Mouse (Mus musculus) urinary bladder, postnatal 14 days (tissue): ENCODE measurements around the gene Hsd11b2.
A peak's percentile ranks its signal among the peaks of the same experiment; 100 is the strongest.

Experiments used
- DNase-seq: peaks from one replicate; pipeline ENCODE4 v3.0.0; 2021; ENCODE audit warnings: low spot score

Gene Hsd11b2

DNA sequence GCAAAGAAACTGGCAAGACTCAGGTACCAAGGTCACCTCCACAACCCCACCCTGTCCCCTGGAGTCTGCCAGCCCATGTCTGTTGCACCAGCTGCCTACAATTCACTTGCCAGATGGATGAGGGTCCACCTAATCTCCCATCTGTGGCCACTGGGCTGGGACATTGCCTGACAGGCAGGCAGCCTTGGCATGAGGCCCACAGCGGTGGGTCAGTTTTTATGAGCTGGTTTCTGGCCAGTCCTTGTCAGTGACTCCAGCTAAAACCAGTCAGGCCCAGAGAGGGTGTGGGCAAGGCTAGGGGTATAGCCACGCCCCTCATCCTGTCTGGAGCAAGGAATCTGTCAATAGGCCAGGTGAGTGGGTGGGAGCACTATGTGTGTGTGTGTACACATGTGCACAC is 8.6 kb downstream of the Hsd11b2 start:
- DNase-seq = no peak

GRCm38 (mm10) chr8:105528206-105528605 is 9.7 kb downstream of the Hsd11b2 start:
- no peak for DNase-seq

DNA sequence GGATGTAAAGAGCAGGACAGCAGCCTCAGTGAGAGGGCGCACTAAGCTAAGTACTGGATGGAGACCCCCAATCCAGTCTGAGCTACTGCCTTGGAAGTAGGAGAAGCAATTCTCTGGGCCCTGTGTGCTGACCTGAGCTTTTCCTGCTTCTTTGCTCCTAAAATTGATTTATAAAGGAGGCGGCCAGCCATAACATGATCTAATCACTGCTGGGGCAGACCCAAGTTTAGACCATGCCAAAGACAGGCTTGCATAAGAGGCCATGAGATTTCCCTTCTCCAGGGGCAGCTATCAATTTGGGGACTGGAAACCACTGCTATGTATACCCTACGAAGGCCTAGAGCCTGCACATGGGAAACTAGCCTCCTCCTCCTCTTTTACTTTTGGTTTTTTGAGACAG is 10.7 kb downstream of the Hsd11b2 start:
- DNase-seq = peak; percentile 60

GRCm38 (mm10) chr8:105531774-105532173 is 13.2 kb downstream of the Hsd11b2 start:
- peak; percentile 81 for DNase-seq

DNA sequence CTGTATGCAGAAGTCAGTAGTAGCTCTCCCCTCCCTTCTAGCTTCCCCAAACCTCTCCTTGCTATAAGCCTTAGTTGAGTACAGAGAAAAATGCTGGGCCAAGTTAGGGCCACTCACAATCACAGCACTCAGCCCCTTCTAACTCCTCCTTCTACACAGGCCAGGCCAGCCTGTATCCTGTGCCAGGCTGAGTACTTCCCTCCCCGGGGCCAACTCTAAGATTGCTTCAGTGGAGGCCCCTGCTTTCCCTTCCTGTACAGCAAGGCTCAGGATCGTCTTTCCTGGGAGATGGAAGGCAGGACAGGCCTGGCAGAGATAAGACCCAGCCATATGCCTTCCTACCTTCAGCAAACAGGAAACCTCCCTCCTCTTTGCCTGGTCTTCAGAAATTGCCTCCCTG is 14.9 kb downstream of the Hsd11b2 start:
- no peak for DNase-seq

DNA sequence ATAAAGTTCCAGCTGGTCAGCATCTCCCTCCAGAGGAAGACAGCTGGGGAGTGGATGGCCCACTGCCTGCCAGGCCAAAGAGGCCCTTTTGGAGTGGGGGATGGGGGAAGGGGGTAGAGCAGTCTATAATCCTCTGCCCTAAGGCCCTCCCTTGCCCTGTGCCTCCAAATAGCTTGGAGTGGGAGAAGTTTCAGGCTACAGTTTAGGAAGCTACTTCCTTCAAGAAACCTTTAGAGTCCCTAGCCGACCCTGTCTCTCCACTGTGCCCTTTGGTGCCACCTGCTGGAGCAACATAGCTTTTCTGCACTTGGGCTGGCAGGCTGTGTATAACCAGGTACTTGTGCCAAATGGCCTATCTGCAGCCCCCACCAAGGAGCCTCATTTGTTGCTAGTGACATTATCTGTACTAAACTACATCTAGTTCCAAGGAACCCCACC is 15.4 kb downstream of the Hsd11b2 start:
- peak; percentile 82 for DNase-seq

GRCm38 (mm10) chr8:105536546-105536945 is 18.0 kb downstream of the Hsd11b2 start:
- peak; percentile 43 for DNase-seq

- DNase-seq = peak; percentile 54
Measured at GRCm38 (mm10) chr8:105537011-105537677, 18.6 kb downstream of the Hsd11b2 start.

DNA sequence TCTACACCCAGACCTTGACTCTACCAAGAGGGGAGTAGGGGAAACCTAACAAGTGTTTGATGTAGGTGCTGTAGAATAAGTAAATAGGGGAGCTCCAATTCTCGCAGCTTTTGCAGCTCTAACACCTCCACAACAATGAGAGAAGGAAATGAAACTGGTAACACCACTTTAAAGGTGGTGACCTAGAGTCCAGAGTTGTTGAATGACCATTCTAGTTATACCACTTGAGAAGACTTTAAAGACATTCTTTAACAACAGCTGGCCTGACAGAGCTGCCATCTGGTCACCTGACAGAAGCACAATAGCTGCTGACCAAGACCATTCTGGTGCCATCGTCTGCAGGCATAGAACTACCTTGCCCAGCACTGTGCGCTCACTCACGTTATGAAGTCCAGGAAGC is 20.4 kb downstream of the Hsd11b2 start:
- no peak for DNase-seq

GRCm38 (mm10) chr8:105542032-105542656 is 23.6 kb downstream of the Hsd11b2 start:
- DNase-seq = no peak

DNA sequence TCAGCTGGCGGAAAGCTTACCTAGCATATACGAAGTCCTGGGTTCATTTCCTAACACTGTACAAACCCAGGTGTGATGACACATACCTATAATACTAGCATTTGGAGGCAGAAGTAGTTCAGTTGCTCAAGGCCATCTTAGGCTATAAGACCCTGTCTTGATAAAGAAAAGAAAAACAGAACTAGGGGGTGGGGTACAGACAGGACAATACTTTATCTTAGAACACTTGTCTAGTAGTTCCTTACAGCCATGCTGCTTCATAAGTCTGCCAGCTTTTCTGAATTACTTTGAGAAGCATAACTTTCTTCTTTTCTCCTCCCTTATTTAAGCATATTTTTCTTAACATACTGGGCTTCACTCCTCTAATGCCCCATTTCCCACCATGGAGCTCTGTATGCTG is 24.3 kb downstream of the Hsd11b2 start:
- no peak for DNase-seq

- DNase-seq = no peak
Measured at GRCm38 (mm10) chr8:105543703-105544102, 25.1 kb downstream of the Hsd11b2 start.

- peak; percentile 35 for DNase-seq
Measured at GRCm38 (mm10) chr8:105544544-105545205, 26.1 kb downstream of the Hsd11b2 start.

GRCm38 (mm10) chr8:105545249-105545648 is 26.7 kb downstream of the Hsd11b2 start:
- no peak for DNase-seq

GRCm38 (mm10) chr8:105546384-105547350 is 28.1 kb downstream of the Hsd11b2 start:
- DNase-seq = no peak

DNA sequence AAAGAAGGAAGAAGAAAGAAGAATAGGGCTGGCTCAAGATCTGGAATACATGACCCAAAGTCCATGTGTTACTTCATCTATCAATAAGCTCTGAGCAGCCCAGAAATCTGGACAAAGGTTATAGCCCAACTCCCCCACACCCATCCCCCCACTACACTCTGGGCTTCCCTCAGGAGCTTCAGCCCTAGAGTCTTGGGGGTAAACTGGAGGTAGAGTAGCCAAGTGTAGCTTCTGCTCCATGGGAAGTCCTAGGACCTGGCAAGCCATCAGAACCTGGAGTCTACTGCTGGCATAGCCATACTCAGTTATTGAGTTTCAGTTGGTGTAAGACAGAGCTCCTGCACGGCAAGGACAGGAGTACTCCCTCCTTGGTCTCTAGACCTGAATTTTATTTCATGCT is 31.0 kb downstream of the Hsd11b2 start:
- DNase-seq = no peak

- no peak for DNase-seq
Measured at GRCm38 (mm10) chr8:105550083-105550482, 31.5 kb downstream of the Hsd11b2 start.

GRCm38 (mm10) chr8:105552032-105552431 is 33.5 kb downstream of the Hsd11b2 start:
- DNase-seq = no peak

- no peak for DNase-seq
Measured at GRCm38 (mm10) chr8:105552824-105553223, 34.3 kb downstream of the Hsd11b2 start.

DNA sequence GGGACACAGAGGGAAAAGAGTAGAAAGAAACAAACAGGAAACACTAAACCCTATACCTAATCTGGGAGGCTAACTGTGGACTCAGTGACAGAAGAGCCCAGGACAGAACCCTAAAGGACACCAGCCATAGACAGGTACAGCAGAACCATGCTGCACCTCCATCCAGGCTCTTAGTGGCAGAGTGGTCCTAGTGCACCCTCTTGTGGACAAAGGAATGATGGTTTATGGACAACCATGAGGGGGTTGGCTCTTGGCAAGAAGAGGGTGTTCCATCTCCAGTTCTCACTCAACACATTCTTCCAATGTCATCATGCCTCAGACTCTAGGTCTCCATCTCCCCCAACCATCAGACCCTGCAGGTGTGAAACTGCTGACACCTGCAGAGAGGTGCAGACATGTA is 35.5 kb downstream of the Hsd11b2 start:
- DNase-seq = peak; percentile 66

- DNase-seq = no peak
Measured at GRCm38 (mm10) chr8:105555230-105555629, 36.7 kb downstream of the Hsd11b2 start.

DNA sequence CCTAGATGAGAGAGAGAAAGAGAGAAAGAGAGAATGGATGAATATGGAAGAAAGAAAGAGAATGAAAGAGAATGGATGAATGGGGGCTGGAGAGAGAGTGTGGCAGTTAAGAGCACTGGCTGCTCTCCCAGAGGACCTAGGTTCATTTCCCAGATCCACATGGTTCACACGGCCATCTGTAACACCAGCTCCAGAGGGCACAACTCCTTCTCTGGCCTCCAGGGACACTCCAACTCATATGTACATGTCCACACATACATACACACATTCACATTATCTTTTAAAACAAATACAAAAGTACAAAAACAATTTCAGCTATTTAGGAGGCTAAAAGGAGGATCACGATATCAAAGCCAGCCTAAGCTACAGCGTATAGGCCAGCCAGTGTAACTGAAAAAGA is 44.3 kb downstream of the Hsd11b2 start:
- DNase-seq = no peak
